Mouse (Mus musculus) ZHBTc4 (cell line): ENCODE data around the gene Dusp16.
"Not testable (repeated sequence)": the region's sequence is repeated elsewhere in the genome, so short reads cannot be mapped to it uniquely, and the experiment has no call there.

Experiments
- DNase-seq: peaks from one replicate; pipeline ENCODE4 v3.0.0-alpha.2; 2011; ENCODE audit warnings: low read depth, low spot score

The Dusp16 gene

GRCm38 (mm10) chr6:134701211-134701602 is 91.2 kb downstream of the Dusp16 start:
- DNase-seq, result no peak

GRCm38 (mm10) chr6:134700451-134701210 is 91.8 kb downstream of the Dusp16 start:
- no peak for DNase-seq

DNA sequence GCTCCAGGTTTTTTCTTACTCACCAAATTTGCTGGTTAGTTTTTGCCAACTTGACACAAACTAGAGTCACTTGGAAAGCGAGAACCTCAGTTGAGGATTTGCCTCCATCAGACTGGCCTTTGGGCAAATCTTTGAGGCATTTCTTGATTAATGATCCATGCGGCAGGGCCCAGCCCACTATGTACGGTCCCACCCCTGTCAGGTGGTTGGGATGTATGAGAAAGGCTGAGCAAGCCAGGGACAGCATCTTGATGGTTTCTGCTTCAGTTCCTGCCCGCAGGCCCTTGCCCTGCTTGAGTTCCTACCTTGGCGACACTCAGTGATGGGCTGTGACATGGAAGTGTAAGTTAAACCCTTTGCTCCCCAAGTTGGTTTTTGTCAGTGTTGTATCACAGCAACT is 94.2 kb downstream of the Dusp16 start:
- DNase-seq, result no peak

DNA sequence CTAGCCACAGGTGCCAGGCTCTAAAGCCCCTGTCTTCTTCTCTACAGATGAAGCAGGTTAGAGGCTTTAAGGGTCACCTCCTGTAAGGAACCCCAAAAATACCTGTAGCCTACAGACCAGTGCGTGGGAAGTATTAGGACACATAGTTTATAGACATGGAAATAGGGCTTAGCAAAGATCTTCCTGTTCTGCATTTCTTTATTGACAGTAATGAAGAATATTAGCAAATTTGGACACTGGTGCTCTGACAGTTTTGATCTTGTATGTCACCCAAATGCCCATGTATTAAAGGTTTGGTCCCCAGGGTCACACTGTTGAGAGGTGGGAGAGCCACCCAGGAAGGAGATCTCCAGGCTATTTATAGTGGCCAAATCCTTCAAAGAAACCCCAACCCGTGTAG is 95.9 kb downstream of the Dusp16 start:
- no peak for DNase-seq

DNA sequence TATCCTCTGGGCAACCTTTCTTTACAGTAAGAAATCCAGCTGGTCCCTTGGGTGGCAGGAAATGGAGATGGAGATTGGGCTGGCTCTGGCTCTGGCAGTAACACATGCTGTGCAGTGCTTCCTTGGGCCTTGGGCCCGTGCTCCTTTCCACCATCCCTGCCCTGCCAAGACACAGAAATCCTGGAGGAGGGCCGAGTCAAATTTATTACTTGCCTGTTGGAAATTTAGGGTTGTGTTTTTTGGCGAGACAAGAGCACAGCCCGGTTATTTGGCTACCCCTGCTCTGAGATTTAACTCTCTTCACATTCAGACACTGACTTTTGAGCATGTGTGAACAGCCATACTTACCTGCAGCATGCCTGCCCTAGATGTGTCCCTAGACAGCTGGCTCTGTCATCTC is 96.3 kb downstream of the Dusp16 start:
- DNase-seq, result no peak

DNA sequence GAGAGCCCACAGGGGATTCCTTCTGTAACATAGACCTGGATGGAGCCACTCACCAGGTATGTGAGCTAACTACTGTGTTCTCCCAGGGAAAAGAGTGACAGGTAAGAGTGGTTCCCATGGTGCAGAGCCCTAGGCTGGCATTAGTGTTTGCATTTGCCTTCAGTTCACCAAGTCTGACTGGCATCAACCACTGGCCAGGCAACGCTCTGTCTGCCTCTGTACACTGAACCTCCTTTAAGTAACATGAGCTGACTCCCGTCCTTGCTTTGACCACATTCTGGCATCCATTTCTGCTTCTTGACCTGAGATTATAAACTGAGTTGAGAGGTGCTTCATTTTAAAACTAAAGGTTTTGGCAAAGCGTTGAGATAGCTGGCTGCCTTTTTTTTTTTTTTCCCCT is 96.8 kb downstream of the Dusp16 start:
- DNase-seq, result no peak

GRCm38 (mm10) chr6:134694988-134695387 is 97.4 kb downstream of the Dusp16 start:
- DNase-seq, result peak; percentile 69

- no peak for DNase-seq
These were observed 97.9 kb downstream of the Dusp16 start for GRCm38 (mm10) chr6:134694498-134694897.

DNA sequence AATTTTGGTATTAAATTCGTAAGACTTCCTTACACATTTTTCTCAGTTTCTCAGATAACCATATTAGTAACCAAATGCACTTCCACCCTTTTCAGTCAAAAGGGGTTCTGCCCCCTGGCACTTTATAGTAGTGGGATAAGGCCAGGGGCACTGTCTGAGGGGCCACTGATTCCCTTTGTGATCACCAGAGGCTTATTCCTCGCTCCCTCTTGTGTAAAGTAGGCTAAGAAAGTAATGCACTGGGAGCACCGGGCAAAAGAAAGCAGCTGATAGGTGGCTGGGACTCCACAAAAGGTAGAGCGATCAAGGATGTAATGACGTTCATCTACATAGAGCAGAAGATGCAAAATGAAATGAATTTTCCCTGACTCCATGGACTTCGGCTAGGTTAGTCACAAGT is 106.9 kb downstream of the Dusp16 start:
- DNase-seq, result no peak

DNA sequence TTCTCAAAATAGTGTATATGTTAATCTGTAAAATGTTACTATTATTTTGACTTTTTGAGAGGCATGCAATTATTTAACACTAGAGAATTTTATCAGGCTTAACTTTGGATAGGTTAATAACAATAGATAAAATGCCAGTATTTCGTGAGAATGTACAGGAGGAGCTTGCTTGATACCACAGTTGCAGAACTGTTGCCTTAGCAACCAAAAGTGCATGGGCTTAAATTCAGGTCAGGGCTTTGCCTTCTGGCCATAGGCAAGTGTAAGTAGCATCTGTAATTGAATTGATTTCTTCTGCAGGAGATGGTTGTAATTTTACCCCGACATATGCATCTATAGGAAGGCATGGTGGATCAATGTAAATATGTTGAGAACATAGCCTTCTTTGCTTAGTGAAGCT is 107.4 kb downstream of the Dusp16 start:
- DNase-seq, result no peak

GRCm38 (mm10) chr6:134684354-134684915 is 108.0 kb downstream of the Dusp16 start:
- DNase-seq, result no peak

DNA sequence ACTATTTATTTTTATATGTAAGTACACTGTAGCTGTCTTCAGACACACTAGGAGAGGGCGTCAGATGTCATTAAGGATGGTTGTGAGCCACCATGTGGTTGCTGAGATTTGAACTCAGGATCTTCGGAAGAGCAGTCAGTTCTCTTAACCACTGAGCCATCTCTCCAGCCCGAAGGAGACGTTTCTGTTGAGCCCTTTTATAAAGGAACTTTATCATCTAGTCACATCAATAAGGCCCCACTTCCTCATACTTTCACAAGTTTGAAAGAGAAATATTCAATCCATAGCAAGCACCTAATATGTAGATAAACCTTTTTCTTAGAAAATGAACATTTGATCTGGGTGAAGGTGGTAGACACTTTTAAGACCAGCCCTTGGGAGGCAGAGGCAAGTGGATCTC is 113.1 kb downstream of the Dusp16 start:
- DNase-seq, result not testable (repeated sequence)

GRCm38 (mm10) chr6:134678037-134678436 is 114.4 kb downstream of the Dusp16 start:
- DNase-seq, result no peak

- DNase-seq, result no peak
These were observed 114.9 kb downstream of the Dusp16 start for GRCm38 (mm10) chr6:134677504-134677903.

- DNase-seq, result not testable (repeated sequence)
These were observed 118.7 kb downstream of the Dusp16 start for GRCm38 (mm10) chr6:134673712-134674111.

- no peak for DNase-seq
These were observed 121.5 kb downstream of the Dusp16 start for GRCm38 (mm10) chr6:134670881-134671411.

GRCm38 (mm10) chr6:134669179-134669865 is 123.1 kb downstream of the Dusp16 start:
- DNase-seq, result no peak

- no peak for DNase-seq
These were observed 123.9 kb downstream of the Dusp16 start for GRCm38 (mm10) chr6:134668519-134668918.

- no peak for DNase-seq
These were observed 126.6 kb downstream of the Dusp16 start for GRCm38 (mm10) chr6:134665817-134666216.
